Mouse (Mus musculus) thymus, adult 2 months (tissue): ENCODE measurements around the gene Tbc1d12.

Experiments used
- CTCF ChIP-seq: fragments of 200-500 bp; IDR thresholded peaks from 2 replicates; pipeline ENCODE4 v1.5.1; 2012; ENCODE audit warnings: mild to moderate bottlenecking, control low read depth, low read length, moderate library complexity, borderline replicate concordance; ENCODE audit not compliant: control insufficient read depth, poor library complexity, insufficient read depth; ENCODE audit errors: extremely low read depth
- POLR2A ChIP-seq: fragments of 200-500 bp; IDR thresholded peaks from 2 replicates; pipeline ENCODE4 v1.6.1; 2012; ENCODE audit warnings: mild to moderate bottlenecking, low read length, control low read depth, moderate library complexity; ENCODE audit not compliant: control insufficient read depth, poor library complexity, insufficient read depth; ENCODE audit errors: extremely low read depth

DNA sequence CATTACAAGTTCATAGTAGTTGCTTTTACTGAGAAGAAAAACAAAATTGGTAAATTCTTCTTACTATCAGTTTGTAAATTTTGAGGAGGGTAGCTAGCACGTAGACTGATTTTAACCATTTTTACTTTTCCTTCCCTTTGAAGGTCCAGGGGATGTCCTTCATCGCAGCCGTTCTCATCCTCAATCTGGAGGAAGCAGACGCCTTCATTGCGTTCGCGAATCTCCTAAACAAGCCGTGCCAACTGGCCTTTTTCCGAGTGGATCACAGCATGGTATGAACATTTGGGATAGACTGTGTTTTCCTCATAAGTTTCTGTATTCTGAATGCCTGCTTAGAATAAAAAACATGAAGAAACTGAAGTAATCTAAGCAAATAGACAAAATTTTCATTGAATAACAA, 77.4 kb downstream of the Tbc1d12 start:
- TF ChIP-seq POLR2A (no peak), CTCF (no peak)
